Mouse (Mus musculus) embryonic fibroblast, embryonic 13.5 days (primary cell): ENCODE data around the gene Acod1.

ENCODE experiments used
- CTCF ChIP-seq: IDR thresholded peaks from 2 replicates; pipeline ENCODE4 v1.5.1; 2011; ENCODE audit warnings: mild to moderate bottlenecking, control low read depth, low read length, moderate library complexity, borderline replicate concordance; ENCODE audit not compliant: insufficient read depth
- POLR2A ChIP-seq: IDR thresholded peaks from 2 replicates; pipeline ENCODE4 v1.6.1; 2011; ENCODE audit warnings: low read depth, mild to moderate bottlenecking, control low read depth, low read length, moderate library complexity

DNA sequence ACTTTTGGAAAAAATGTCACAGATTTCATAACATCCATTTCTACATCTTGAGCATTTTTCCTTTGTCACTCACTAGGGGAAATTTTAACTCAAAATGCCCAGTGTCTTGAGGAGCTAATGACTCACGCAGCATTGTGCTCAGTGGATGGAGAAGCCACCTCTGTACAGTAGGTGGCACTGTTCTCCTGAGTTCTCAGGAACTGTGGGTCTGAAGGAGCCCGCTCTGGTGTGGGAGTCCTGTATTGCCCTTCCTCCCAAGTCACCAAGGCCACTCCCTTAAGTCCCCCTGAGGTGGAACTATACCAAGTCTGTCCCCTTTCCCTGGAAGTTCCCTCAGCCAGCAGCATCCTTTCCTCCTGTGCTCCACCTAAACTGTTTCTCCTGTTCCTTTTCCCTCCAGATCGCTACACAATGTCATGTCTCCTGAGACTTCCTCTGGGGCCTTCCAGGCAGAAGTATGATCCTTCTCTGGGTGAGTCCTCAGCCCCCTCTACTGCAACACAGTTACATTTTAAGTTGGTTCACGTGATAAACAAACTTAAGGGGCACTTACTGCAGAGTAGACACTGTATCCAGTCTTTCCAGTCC is 34.1 kb upstream of the Acod1 start:
- peak; percentile 82; the same call in 1 of the 2 replicates for TF ChIP-seq CTCF
- no peak for TF ChIP-seq POLR2A
